Mouse (Mus musculus) lung, embryonic 14.5 days (tissue): ENCODE measurements around the gene Ndel1. TPM values are rescaled to one million over a fixed set of nuclear protein-coding genes. Genes with fewer than 3 reads are reported as not detected.

Source experiments
- ATAC-seq: fragments of 200-750 bp; cut with Nextera tagmentation; 2 replicates; pipeline ENCODE4 v1.8.0; 2017; ENCODE audit warnings: mild to moderate bottlenecking, moderate TSS enrichment, moderate library complexity; ENCODE audit not compliant: insufficient read depth
- DNase-seq: peaks from one replicate; pipeline ENCODE4 v3.0.0-alpha.2; 2015
- H3K27ac ChIP-seq: fragments of 300-500 bp; sonication (generic); 2 replicates; pipeline ENCODE4 v1.5.1; 2014; ENCODE audit warnings: low read depth, mild to moderate bottlenecking, moderate library complexity
- H3K27me3 ChIP-seq: fragments of 300-500 bp; sonication (generic); 2 replicates; pipeline ENCODE4 v1.6.1; 2014; ENCODE audit warnings: low read length, control low read depth; ENCODE audit not compliant: insufficient read depth
- H3K36me3 ChIP-seq: fragments of 300-500 bp; sonication (generic); 2 replicates; pipeline ENCODE4 v1.6.1; 2014; ENCODE audit warnings: control low read depth; ENCODE audit not compliant: insufficient read depth
- H3K4me1 ChIP-seq: fragments of 300-500 bp; sonication (generic); 2 replicates; pipeline ENCODE4 v1.6.1; 2014; ENCODE audit warnings: antibody characterized with exemption, control low read depth; ENCODE audit not compliant: insufficient read depth
- H3K4me2 ChIP-seq: fragments of 300-500 bp; sonication (generic); 2 replicates; pipeline ENCODE4 v1.6.1; 2014; ENCODE audit warnings: mild to moderate bottlenecking
- H3K4me3 ChIP-seq: fragments of 300-500 bp; sonication (generic); 2 replicates; pipeline ENCODE4 v1.5.1; 2014; ENCODE audit warnings: low read depth, low read length
- H3K9ac ChIP-seq: fragments of 300-500 bp; sonication (generic); 2 replicates; pipeline ENCODE4 v1.6.1; 2014
- H3K9me3 ChIP-seq: fragments of 300-500 bp; sonication (generic); 2 replicates; pipeline ENCODE4 v1.6.1; 2016; ENCODE audit warnings: low read depth, low read length, control low read depth
- CTCF ChIP-seq: IDR thresholded peaks from 2 replicates; pipeline ENCODE4 v1.5.1; 2016; ENCODE audit warnings: antibody characterized with exemption, low read depth
- WGBS: fragments of 180-500 bp; shearing (Covaris S2); extraction: QIAGEN DNeasy Blood & Tissue Kit; methylation state at CpG from one replicate; pipeline ENCODE4 v1.1.7; 2014; 5-methylcytosine and 5-hydroxymethylcytosine counted together
- polyA plus RNA-seq: library from polyadenylated mRNA; unstranded; fragments of >200 nt; fragmentation: Nextera tagmentation; extraction: Ambion mirVana; gene quantifications from 2 replicates; pipeline ENCODE4 v1.2.1, GENCODE M21; 2014

Gene Ndel1
- polyA plus RNA-seq, 1 experiment from 2014 or later: 67.6 TPM

DNA sequence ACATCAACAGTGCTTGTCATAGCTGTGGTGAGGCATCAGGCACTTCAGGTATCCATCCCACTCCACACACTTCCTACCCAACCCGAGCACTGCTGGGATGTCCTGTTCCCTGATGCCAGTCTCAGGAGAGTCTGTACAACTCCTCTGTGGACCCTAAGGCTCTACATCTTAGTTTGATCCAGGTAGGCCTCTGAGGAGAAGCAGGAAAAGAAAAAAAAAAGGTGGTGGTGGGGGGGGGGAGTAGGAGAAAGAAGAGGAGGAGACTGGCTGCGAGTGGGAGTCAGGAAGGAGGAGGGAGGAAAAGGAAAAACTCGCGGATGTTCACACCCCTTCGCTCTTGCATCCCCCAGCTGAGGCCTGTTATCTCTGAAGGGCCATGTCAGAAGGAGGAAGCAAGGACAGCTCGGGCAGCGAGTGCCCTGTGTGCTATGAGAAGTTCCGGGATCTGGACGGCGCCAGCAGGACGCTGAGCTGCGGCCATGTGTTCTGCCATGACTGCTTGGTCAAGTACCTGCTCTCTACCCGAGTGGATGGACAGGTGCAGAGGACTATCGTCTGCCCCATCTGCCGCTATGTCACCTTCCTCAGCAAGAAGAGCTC, 20.7 kb upstream of the Ndel1 start:
- H3K9me3 ChIP-seq: no peaks in the 10 kb centered on the region
- H3K4me2 ChIP-seq: no peak overlapping the region
- DNase-seq (peak; percentile 40), ATAC-seq (no peak; the same call in 1 of the 2 replicates)
- no peak overlapping the region for H3K27ac ChIP-seq
- no peak overlapping the region for H3K4me3 ChIP-seq
- H3K36me3 ChIP-seq: no peaks in the 10 kb centered on the region
- H3K9ac ChIP-seq: no peak overlapping the region
- 50% methylated on average over 15 of the region's 15 CpGs for WGBS
- no peak for TF ChIP-seq CTCF
- no peaks in the 10 kb centered on the region for H3K27me3 ChIP-seq
- H3K4me1 ChIP-seq: 0 out of 2 replicates have a peak, but pooled peaks cover 3% of the 10 kb centered on the region

DNA sequence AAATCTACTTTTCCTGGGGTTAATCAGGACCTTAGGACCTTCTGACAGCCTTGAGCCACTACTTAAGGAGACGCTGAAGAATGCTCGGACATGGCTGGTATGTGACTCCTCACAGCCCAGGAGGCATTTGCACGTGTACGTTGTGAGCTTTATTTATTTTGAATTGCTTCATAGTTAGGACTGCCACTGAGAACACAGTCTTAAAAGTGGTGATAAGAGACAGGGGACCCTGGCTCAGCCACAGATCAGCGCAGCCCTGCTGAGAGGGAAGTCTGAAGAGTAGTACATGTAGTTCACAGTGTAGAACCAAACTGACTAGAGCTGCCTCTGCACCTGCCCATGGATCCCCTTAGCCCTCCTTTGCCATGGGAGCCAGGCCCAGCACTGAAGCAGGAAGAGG, 20.2 kb upstream of the Ndel1 start:
- no peak overlapping the region for H3K4me2 ChIP-seq
- no peak overlapping the region for H3K9ac ChIP-seq
- ATAC-seq (no peak), DNase-seq (no peak)
- no peak overlapping the region for H3K27ac ChIP-seq
- H3K27me3 ChIP-seq: no peaks in the 10 kb centered on the region
- 0 out of 2 replicates have a peak, but pooled peaks cover 3% of the 10 kb centered on the region for H3K4me1 ChIP-seq
- H3K9me3 ChIP-seq: no peaks in the 10 kb centered on the region
- H3K36me3 ChIP-seq: no peaks in the 10 kb centered on the region
- no peak overlapping the region for H3K4me3 ChIP-seq
- TF ChIP-seq CTCF: no peak
- WGBS: 36% methylated on average over 5 of the region's 5 CpGs

DNA sequence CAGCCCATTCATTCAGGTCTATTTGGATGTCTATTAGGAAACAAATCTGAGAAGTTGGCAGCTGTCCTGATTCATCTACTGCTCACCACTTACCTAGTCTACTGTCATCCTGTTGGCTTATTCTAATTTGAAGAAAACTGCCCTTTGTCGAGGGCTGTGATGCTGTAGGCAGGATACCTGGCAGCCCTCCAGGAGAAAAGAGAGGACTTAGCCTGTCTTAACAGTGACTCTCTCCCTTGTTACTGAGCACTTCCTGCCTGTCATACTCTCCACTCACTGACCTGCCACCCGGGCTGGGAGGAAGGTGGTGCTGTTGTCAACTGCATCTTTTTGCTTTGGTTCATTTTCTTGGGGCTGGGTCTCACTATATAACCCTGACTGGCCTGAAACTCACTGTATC, 19.0 kb upstream of the Ndel1 start:
- Histone ChIP-seq H3K27ac (no peak overlapping the region), H3K4me2 (no peak overlapping the region), H3K4me1 (0 out of 2 replicates have a peak, but pooled peaks cover 3% of the 10 kb centered on the region), H3K27me3 (no peaks in the 10 kb centered on the region), H3K9ac (no peak overlapping the region), H3K4me3 (no peak overlapping the region), H3K9me3 (no peaks in the 10 kb centered on the region), H3K36me3 (no peaks in the 10 kb centered on the region)
- no peak for TF ChIP-seq CTCF
- peak; percentile 33 for DNase-seq
- WGBS: 21% methylated on average over 2 of the region's 2 CpGs
- ATAC-seq: no peak

- WGBS: 85% methylated on average over 2 of the region's 2 CpGs
- ATAC-seq: no peak
- Histone ChIP-seq H3K4me1 (0 out of 2 replicates have a peak, but pooled peaks cover 3% of the 10 kb centered on the region), H3K4me2 (no peak overlapping the region), H3K9me3 (no peaks in the 10 kb centered on the region), H3K9ac (no peak overlapping the region), H3K27ac (no peak overlapping the region), H3K36me3 (no peaks in the 10 kb centered on the region), H3K4me3 (no peak overlapping the region), H3K27me3 (no peaks in the 10 kb centered on the region)
- TF ChIP-seq CTCF: no peak
- DNase-seq: no peak
Observed at GRCm38 (mm10) chr11:68888653-68889052, 17.0 kb upstream of the Ndel1 start.

- Histone ChIP-seq H3K4me2 (no peak within 1 kb of the TSS), H3K36me3 (no peaks in the 10 kb centered on the region), H3K27me3 (no peaks in the 10 kb centered on the region), H3K4me1 (0 out of 2 replicates have a peak, but pooled peaks cover 3% of the 10 kb centered on the region), H3K9ac (no peak within 1 kb of the TSS), H3K9me3 (no peaks in the 10 kb centered on the region), H3K27ac (no peak within 1 kb of the TSS), H3K4me3 (no peak within 1 kb of the TSS)
- DNase-seq (no peak), ATAC-seq (no peak)
- no peak for TF ChIP-seq CTCF
- 30% methylated on average over 6 of the region's 6 CpGs for WGBS
Observed at GRCm38 (mm10) chr11:68888253-68888652, 16.6 kb upstream of the Ndel1 start, which contains the start of gene Rnf222. Rnf222 (plus strand) TSS chr11:68888553.

DNA sequence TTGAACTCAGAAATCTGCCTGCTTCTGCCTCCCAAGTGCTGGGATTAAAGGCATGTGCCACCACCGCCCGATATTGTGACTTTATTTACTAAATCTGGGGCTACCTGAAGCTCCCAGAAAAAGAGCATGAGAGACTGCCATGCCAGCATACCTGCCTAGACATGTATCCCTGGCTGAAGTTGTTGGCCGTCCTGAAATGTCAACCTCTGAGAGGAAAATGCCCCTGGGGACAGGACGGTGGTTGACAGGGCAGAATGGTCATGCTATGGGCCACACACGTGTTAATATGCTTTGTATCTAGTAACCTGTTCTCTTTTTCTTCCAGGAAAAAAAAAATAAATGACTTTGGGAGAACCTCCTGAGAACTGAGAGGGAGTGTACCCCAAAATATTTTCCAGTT, 14.4 kb upstream of the Ndel1 start:
- DNase-seq: no peak

GRCm38 (mm10) chr11:68884368-68884767, 12.7 kb upstream of the Ndel1 start:
- no peak overlapping the region for H3K4me2 ChIP-seq
- DNase-seq: no peak
- no peak overlapping the region for H3K4me3 ChIP-seq

More for the DNA sequence above, 14.4 kb upstream of the Ndel1 start:
- WGBS: 75% methylated on average over 5 of the region's 5 CpGs
- Histone ChIP-seq H3K36me3 (no peaks in the 10 kb centered on the region), H3K27ac (no peak overlapping the region), H3K4me2 (no peak overlapping the region), H3K9ac (no peak overlapping the region), H3K4me1 (no peaks in the 10 kb centered on the region), H3K4me3 (no peak overlapping the region), H3K27me3 (no peaks in the 10 kb centered on the region), H3K9me3 (no peaks in the 10 kb centered on the region)
- no peak for TF ChIP-seq CTCF
- ATAC-seq: no peak

GRCm38 (mm10) chr11:68883843-68884242, 12.2 kb upstream of the Ndel1 start:
- H3K4me3 ChIP-seq: no peak overlapping the region
- no peaks in the 10 kb centered on the region for H3K4me1 ChIP-seq
- H3K27me3 ChIP-seq: no peaks in the 10 kb centered on the region
- no peak for TF ChIP-seq CTCF
- no peak overlapping the region for H3K9ac ChIP-seq
- no peak overlapping the region for H3K4me2 ChIP-seq
- H3K36me3 ChIP-seq: no peaks in the 10 kb centered on the region
- no peak overlapping the region for H3K27ac ChIP-seq
- DNase-seq: no peak
- 84% methylated on average over 2 of the region's 2 CpGs for WGBS
- no peaks in the 10 kb centered on the region for H3K9me3 ChIP-seq
- ATAC-seq: no peak

More at GRCm38 (mm10) chr11:68884368-68884767, 12.7 kb upstream of the Ndel1 start:
- WGBS: 62% methylated on average over 5 of the region's 5 CpGs
- Histone ChIP-seq H3K36me3 (no peaks in the 10 kb centered on the region), H3K9ac (no peak overlapping the region), H3K9me3 (no peaks in the 10 kb centered on the region), H3K27ac (no peak overlapping the region), H3K4me1 (no peaks in the 10 kb centered on the region), H3K27me3 (no peaks in the 10 kb centered on the region)
- TF ChIP-seq CTCF: no peak
- ATAC-seq: no peak
